Mouse (Mus musculus): Measurements from ENCODE around the gene Grk5. TPM values are rescaled to one million over a fixed set of nuclear protein-coding genes. Genes with fewer than 3 reads are reported as not detected.

Grk5 gene
- polyA plus RNA-seq, 1 experiment from 2014 or later: 1.1 TPM

- H3K27me3 ChIP-seq (ENCODE audit: control insufficient read depth, insufficient read depth, low read length): no peaks in the 10 kb centered on the region
- no peaks in the 10 kb centered on the region for H3K4me1 ChIP-seq (replicated peaks; ENCODE audit: control insufficient read depth, insufficient read depth)
- H3K36me3 ChIP-seq (ENCODE audit: control insufficient read depth, insufficient read depth, low read length): no peaks in the 10 kb centered on the region
- no peak overlapping the region for H3K4me3 ChIP-seq (ENCODE audit: low read depth, low read length)
- 75% methylated on average over 2 of the region's 2 CpGs for WGBS
- H3K27ac ChIP-seq (replicated peaks): no peak overlapping the region
- no peak for ATAC-seq (ENCODE audit: low FRiP score, low TSS enrichment)
- DNase-seq (ENCODE audit: low spot score): no peak
- no peak for TF ChIP-seq EP300 (optimal IDR thresholded peaks at IDR 0.05)
- no peak for TF ChIP-seq CTCF (IDR thresholded peaks at IDR 0.05; ENCODE audit: low read depth)
- no peak overlapping the region for H3K9ac ChIP-seq (ENCODE audit: low read length)
- H3K9me3 ChIP-seq (ENCODE audit: control insufficient read depth, low read length): no peaks in the 10 kb centered on the region
- H3K4me2 ChIP-seq (replicated peaks; ENCODE audit: low read depth): no peak overlapping the region
Measured at GRCm38 (mm10) chr19:61085217-61085616, 195.7 kb downstream of the Grk5 start.

DNA sequence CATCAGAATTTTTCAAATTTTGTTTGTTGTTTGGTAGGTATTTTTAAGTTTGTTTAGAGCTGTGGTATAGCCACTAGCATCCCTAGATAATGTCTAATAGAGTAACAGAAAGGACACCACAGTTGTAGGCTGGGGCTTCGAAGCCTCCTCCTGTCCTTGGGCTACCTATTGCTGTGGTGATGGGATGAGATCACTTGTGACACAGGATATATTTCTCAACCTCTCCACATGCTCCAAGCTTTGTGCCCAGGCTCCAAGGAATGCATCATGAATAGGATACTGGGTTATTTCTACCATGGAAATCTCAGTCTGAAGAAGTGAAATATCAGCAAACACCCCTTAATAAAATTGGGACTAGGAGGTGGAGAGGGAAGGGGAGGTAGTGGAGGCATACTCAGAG is 198.2 kb downstream of the Grk5 start:
- H3K36me3 ChIP-seq (ENCODE audit: control insufficient read depth, insufficient read depth, low read length): no peaks in the 10 kb centered on the region
- H3K27me3 ChIP-seq (ENCODE audit: control insufficient read depth, insufficient read depth, low read length): no peaks in the 10 kb centered on the region
- DNase-seq (ENCODE audit: low spot score) (no peak), ATAC-seq (ENCODE audit: low FRiP score, low TSS enrichment) (no peak)
- H3K4me1 ChIP-seq (replicated peaks; ENCODE audit: control insufficient read depth, insufficient read depth): no peaks in the 10 kb centered on the region
- no peaks in the 10 kb centered on the region for H3K9me3 ChIP-seq (ENCODE audit: control insufficient read depth, low read length)
- H3K9ac ChIP-seq (ENCODE audit: low read length): no peak overlapping the region
- no peak overlapping the region for H3K4me2 ChIP-seq (replicated peaks; ENCODE audit: low read depth)
- TF ChIP-seq EP300 (optimal IDR thresholded peaks at IDR 0.05) (no peak), CTCF (IDR thresholded peaks at IDR 0.05; ENCODE audit: low read depth) (no peak)
- no peak overlapping the region for H3K4me3 ChIP-seq (ENCODE audit: low read depth, low read length)
- no peak overlapping the region for H3K27ac ChIP-seq (replicated peaks)
- 96% methylated on average over 1 of the region's 1 CpGs for WGBS

- TF ChIP-seq EP300 (optimal IDR thresholded peaks at IDR 0.05): no peak
- TF ChIP-seq CTCF (IDR thresholded peaks at IDR 0.05; ENCODE audit: low read depth): no peak
- ATAC-seq (ENCODE audit: low FRiP score, low TSS enrichment) (no peak), DNase-seq (ENCODE audit: low spot score) (no peak)
- no peak overlapping the region for H3K27ac ChIP-seq (replicated peaks)
- no peaks in the 10 kb centered on the region for H3K4me1 ChIP-seq (replicated peaks; ENCODE audit: control insufficient read depth, insufficient read depth)
- no peak overlapping the region for H3K4me3 ChIP-seq (ENCODE audit: low read depth, low read length)
- H3K9ac ChIP-seq (ENCODE audit: low read length): no peak overlapping the region
- H3K27me3 ChIP-seq (ENCODE audit: control insufficient read depth, insufficient read depth, low read length): no peaks in the 10 kb centered on the region
- no peak overlapping the region for H3K4me2 ChIP-seq (replicated peaks; ENCODE audit: low read depth)
- H3K9me3 ChIP-seq (ENCODE audit: control insufficient read depth, low read length): no peaks in the 10 kb centered on the region
- no peaks in the 10 kb centered on the region for H3K36me3 ChIP-seq (ENCODE audit: control insufficient read depth, insufficient read depth, low read length)
- 87% methylated on average over 3 of the region's 3 CpGs for WGBS
Measured at GRCm38 (mm10) chr19:61089001-61089400, 199.5 kb downstream of the Grk5 start.

DNA sequence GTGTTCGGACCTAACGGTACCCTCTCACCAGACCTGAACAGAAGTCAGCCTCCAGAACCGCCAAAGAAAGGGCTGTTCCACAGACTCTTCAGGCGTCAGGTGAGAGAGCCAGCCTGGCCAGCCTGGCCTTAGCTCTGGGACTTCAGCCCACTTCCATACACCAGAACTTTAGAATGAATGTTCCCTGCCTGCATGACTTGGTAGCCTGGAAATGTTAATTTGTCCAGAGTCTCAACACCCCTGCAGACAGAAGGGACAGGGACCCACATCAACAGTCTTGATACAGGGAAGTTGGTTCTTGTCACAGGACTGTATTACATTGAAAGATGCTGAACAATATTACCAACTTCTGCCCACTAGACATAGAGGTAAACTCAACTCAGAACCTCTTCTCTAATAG is 201.0 kb downstream of the Grk5 start:
- WGBS: 93% methylated on average over 4 of the region's 4 CpGs
- DNase-seq (ENCODE audit: low spot score) (no peak), ATAC-seq (ENCODE audit: low FRiP score, low TSS enrichment) (no peak)
- no peaks in the 10 kb centered on the region for H3K9me3 ChIP-seq (ENCODE audit: control insufficient read depth, low read length)
- H3K9ac ChIP-seq (ENCODE audit: low read length): no peak overlapping the region
- H3K4me3 ChIP-seq (ENCODE audit: low read depth, low read length): no peak overlapping the region
- H3K27me3 ChIP-seq (ENCODE audit: control insufficient read depth, insufficient read depth, low read length): no peaks in the 10 kb centered on the region
- TF ChIP-seq CTCF (IDR thresholded peaks at IDR 0.05; ENCODE audit: low read depth) (no peak), EP300 (optimal IDR thresholded peaks at IDR 0.05) (no peak)
- H3K4me2 ChIP-seq (replicated peaks; ENCODE audit: low read depth): no peak overlapping the region
- no peaks in the 10 kb centered on the region for H3K4me1 ChIP-seq (replicated peaks; ENCODE audit: control insufficient read depth, insufficient read depth)
- no peak overlapping the region for H3K27ac ChIP-seq (replicated peaks)
- no peaks in the 10 kb centered on the region for H3K36me3 ChIP-seq (ENCODE audit: control insufficient read depth, insufficient read depth, low read length)

GRCm38 (mm10) chr19:61096776-61097175 is 207.2 kb downstream of the Grk5 start:
- H3K4me1 ChIP-seq (replicated peaks; ENCODE audit: control insufficient read depth, insufficient read depth): no peaks in the 10 kb centered on the region

DNA sequence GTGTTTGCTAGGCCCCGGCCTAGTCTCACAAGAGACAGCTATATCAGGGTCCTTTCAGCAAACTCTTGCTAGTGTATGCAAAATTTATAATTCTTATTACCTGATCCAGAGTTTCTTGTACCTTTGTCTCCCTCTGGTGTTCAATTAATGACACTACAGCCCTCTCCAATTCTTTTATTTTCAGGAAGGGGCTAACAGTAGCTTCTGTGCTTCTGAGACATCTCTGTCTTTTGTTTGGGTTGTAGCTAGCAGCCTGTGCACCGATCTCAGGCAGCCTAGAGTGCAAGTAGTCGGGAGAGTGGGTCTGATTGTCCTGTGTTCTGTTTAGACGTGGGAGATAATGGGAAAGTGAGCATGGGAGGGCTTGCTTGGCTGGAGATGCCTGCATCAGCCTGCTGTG is 208.2 kb downstream of the Grk5 start:
- H3K4me3 ChIP-seq (ENCODE audit: low read depth, low read length): no peak overlapping the region
- H3K27me3 ChIP-seq (ENCODE audit: control insufficient read depth, insufficient read depth, low read length): no peaks in the 10 kb centered on the region
- no peaks in the 10 kb centered on the region for H3K36me3 ChIP-seq (ENCODE audit: control insufficient read depth, insufficient read depth, low read length)
- ATAC-seq (ENCODE audit: low FRiP score, low TSS enrichment) (no peak), DNase-seq (ENCODE audit: low spot score) (no peak)
- no peak overlapping the region for H3K9ac ChIP-seq (ENCODE audit: low read length)
- no peak overlapping the region for H3K27ac ChIP-seq (replicated peaks)
- H3K4me1 ChIP-seq (replicated peaks; ENCODE audit: control insufficient read depth, insufficient read depth): no peaks in the 10 kb centered on the region
- 17% methylated on average over 4 of the region's 4 CpGs for whole genome bisulfite sequencing
- H3K4me2 ChIP-seq (replicated peaks; ENCODE audit: low read depth): no peak overlapping the region
- no peaks in the 10 kb centered on the region for H3K9me3 ChIP-seq (ENCODE audit: control insufficient read depth, low read length)
- TF ChIP-seq EP300 (optimal IDR thresholded peaks at IDR 0.05) (no peak), CTCF (IDR thresholded peaks at IDR 0.05; ENCODE audit: low read depth) (peak; percentile 77)

More at GRCm38 (mm10) chr19:61096776-61097175, 207.2 kb downstream of the Grk5 start:
- 81% methylated on average over 2 of the region's 2 CpGs for WGBS
- Histone ChIP-seq H3K27ac (replicated peaks) (no peak overlapping the region), H3K9me3 (ENCODE audit: control insufficient read depth, low read length) (no peaks in the 10 kb centered on the region), H3K4me3 (ENCODE audit: low read depth, low read length) (no peak overlapping the region), H3K36me3 (ENCODE audit: control insufficient read depth, insufficient read depth, low read length) (no peaks in the 10 kb centered on the region), H3K9ac (ENCODE audit: low read length) (no peak overlapping the region), H3K4me2 (replicated peaks; ENCODE audit: low read depth) (no peak overlapping the region), H3K27me3 (ENCODE audit: control insufficient read depth, insufficient read depth, low read length) (no peaks in the 10 kb centered on the region)
- ATAC-seq (ENCODE audit: low FRiP score, low TSS enrichment): no peak
- TF ChIP-seq CTCF (IDR thresholded peaks at IDR 0.05; ENCODE audit: low read depth) (no peak), EP300 (optimal IDR thresholded peaks at IDR 0.05) (no peak)
- DNase-seq (ENCODE audit: low spot score): no peak

Data from stomach, postnatal 0 days (tissue).